ENCODE assay signal across 8 mouse cellular contexts in genomic region chr8:85661995-85662394, GRCm38 (mm10). TPM values are rescaled to one million over a fixed set of nuclear protein-coding genes. Genes with fewer than 3 reads are reported as not detected.
DNase-seq lines count a peak whose midpoint lies in the region; ATAC-seq lines count a peak whose summit lies in the region.
"Had no signal": no experiment of that assay in that cellular context is flagged by ENCODE, and none has a peak within 500 bp of the region (broad histone marks: within the 10 kb centered on the region; RNA-seq: fewer than 3 reads in every experiment).

No protein-coding gene starts in this region.

- H3K4me2 ChIP-seq in limb, embryonic 12.5 days: no peak overlapping the region
- H3K4me2 ChIP-seq: heart, embryonic 13.5 days had no signal

- no peak for ATAC-seq in monocyte, adult 5-6 weeks (replicated peaks; ENCODE audit: insufficient number of reproducible peaks, low FRiP score, low TSS enrichment, poor library complexity, severe bottlenecking)
- ATAC-seq in hematopoietic stem cell, adult 5-6 weeks (replicated peaks in 1 of 2; ENCODE audit: insufficient read depth in 1 of 2, low FRiP score in 2 of 2, low TSS enrichment in 1 of 2, low read depth in 1 of 2, poor library complexity in 2 of 2, severe bottlenecking in 2 of 2): peak; percentile 58 to 59; a peak in 2 of 4 replicates
- no peak for ATAC-seq in limb, embryonic 12.5 days (ENCODE audit: insufficient number of reproducible peaks, insufficient read depth, low FRiP score, low TSS enrichment, low read depth)

- WGBS in limb, embryonic 12.5 days: 36% methylated on average over 5 of the region's 5 CpGs

- peak; percentile 0 to 6 for DNase-seq in monocyte, adult 2 months (ENCODE audit: low read depth in 1 of 2, low spot score in 2 of 2)
- peak; percentile 74 for DNase-seq in adipocyte (ENCODE audit: low spot score)
- DNase-seq in embryo, embryonic 10.5 days (ENCODE audit: low spot score): peak; percentile 73
- DNase-seq in retina, postnatal 7 days (ENCODE audit: low read depth, low spot score): peak; percentile 19

- no peak overlapping the region for H3K9ac ChIP-seq in limb, embryonic 12.5 days (replicated peaks)
- H3K9ac ChIP-seq: heart, embryonic 13.5 days had no signal

- no peaks in the 10 kb centered on the region for H3K4me1 ChIP-seq in limb, embryonic 12.5 days (replicated peaks)
- H3K4me1 ChIP-seq: heart, embryonic 13.5 days had no signal

- H3K27me3 ChIP-seq in limb, embryonic 12.5 days: no peaks in the 10 kb centered on the region
- H3K27me3 ChIP-seq: heart, embryonic 13.5 days had no signal

- no peaks in the 10 kb centered on the region for H3K9me3 ChIP-seq in limb, embryonic 12.5 days
- H3K9me3 ChIP-seq: heart, embryonic 13.5 days had no signal

- H3K27ac ChIP-seq in limb, embryonic 12.5 days: 0 out of 2 replicates have a peak overlapping the region, but pooled peaks have one; percentile 17
- H3K27ac ChIP-seq: heart, embryonic 13.5 days had no signal

- no peak overlapping the region for H3K4me3 ChIP-seq in limb, embryonic 12.5 days (replicated peaks)
- H3K4me3 ChIP-seq: heart, embryonic 13.5 days had no signal

- H3K36me3 ChIP-seq in limb, embryonic 12.5 days: peaks cover 8% of the 10 kb centered on the region; the same call in 1 of the 2 replicates
- H3K36me3 ChIP-seq: heart, embryonic 13.5 days had no signal

RNA-seq across cellular contexts. Expression of gene Neto2, which starts 38.7 kb away (rescaled TPM):
- total RNA-seq in monocyte, adult 5-6 weeks (2017): 0.39 to 1.4 TPM (median 0.86 TPM) in 3 replicates
- 9.4 and 11.9 TPM in 2 replicates for total RNA-seq in hematopoietic stem cell, adult 5-6 weeks (2017)
- polyA plus RNA-seq in limb, embryonic 12.5 days (2016; fragmentation: Nextera tagmentation; extraction: Ambion mirVana): 14.0 and 16.1 TPM in 2 replicates

Comparison
In these comparisons a context has a peak if more than half of its experiments do, and no peak if none do; other contexts are left out.
1. DNase-seq: peak in every context shown above with its lines; median percentile 74 in adipocyte; 73 in embryo, embryonic 10.5 days; 19 in retina, postnatal 7 days; 3 in monocyte, adult 2 months.
2. ATAC-seq: peak in hematopoietic stem cell, adult 5-6 weeks (2 of 2); none in monocyte, adult 5-6 weeks (single experiment) and limb, embryonic 12.5 days (single experiment).